Mouse (Mus musculus): ENCODE measurements around the gene Wwox. TPM values are rescaled to one million over a fixed set of nuclear protein-coding genes. Genes with fewer than 3 reads are reported as not detected.

The Wwox gene
- total RNA-seq, 2 experiments from 2014 or later: 7.4 to 8.1 TPM

- intact Hi-C loops (cut with DNase I): no loop called here
- DNase-seq: no peak
These were observed 606.3 kb downstream of the Wwox start for GRCm38 (mm10) chr8:115045746-115046145.

- intact Hi-C loops (cut with DNase I): no loop called here
- peak in 1 of 2 experiments; percentile 9 for DNase-seq
These were observed 607.0 kb downstream of the Wwox start for GRCm38 (mm10) chr8:115046496-115046895.

- intact Hi-C loops (cut with DNase I): no loop called here
- DNase-seq: no peak
These were observed 618.9 kb downstream of the Wwox start for GRCm38 (mm10) chr8:115058193-115058835.

- intact Hi-C loops (cut with DNase I): no loop called here
These were observed 624.2 kb downstream of the Wwox start for GRCm38 (mm10) chr8:115063623-115064022.

GRCm38 (mm10) chr8:115064691-115065090 lies 625.2 kb downstream of the Wwox start:
- intact Hi-C loops (cut with DNase I): no loop called here
- DNase-seq: no peak

More at GRCm38 (mm10) chr8:115063623-115064022, 624.2 kb downstream of the Wwox start:
- no peak for DNase-seq

GRCm38 (mm10) chr8:115065386-115065785 lies 625.9 kb downstream of the Wwox start:
- DNase-seq: no peak
- intact Hi-C loops (cut with DNase I): no loop called here

GRCm38 (mm10) chr8:115066550-115067058 lies 627.1 kb downstream of the Wwox start:
- no peak for DNase-seq
- intact Hi-C loops (cut with DNase I): no loop called here

- intact Hi-C loops (cut with DNase I): no loop called here
- DNase-seq: no peak
These were observed 629.3 kb downstream of the Wwox start for GRCm38 (mm10) chr8:115068723-115069122.

GRCm38 (mm10) chr8:115070225-115070624 lies 630.8 kb downstream of the Wwox start:
- DNase-seq: no peak
- intact Hi-C loops (cut with DNase I): no loop called here

- intact Hi-C loops (cut with DNase I): no loop called here
- no peak for DNase-seq
These were observed 631.8 kb downstream of the Wwox start for GRCm38 (mm10) chr8:115071231-115071630.

- intact Hi-C loops (cut with DNase I): no loop called here
- no peak for DNase-seq
These were observed 638.8 kb downstream of the Wwox start for GRCm38 (mm10) chr8:115078296-115078695.

GRCm38 (mm10) chr8:115081302-115082207 lies 642.1 kb downstream of the Wwox start:
- intact Hi-C loops (cut with DNase I): no loop called here
- DNase-seq: no peak

- no peak for DNase-seq
- intact Hi-C loops (cut with DNase I): no loop called here
These were observed 648.7 kb downstream of the Wwox start for GRCm38 (mm10) chr8:115088162-115088561.

- intact Hi-C loops (cut with DNase I): no loop called here
- no peak for DNase-seq
These were observed 650.3 kb downstream of the Wwox start for GRCm38 (mm10) chr8:115089744-115090143.

- intact Hi-C loops (cut with DNase I): no loop called here
- DNase-seq: no peak
These were observed 650.7 kb downstream of the Wwox start for GRCm38 (mm10) chr8:115090202-115090601.

- DNase-seq: peak; percentile 18 to 37
- intact Hi-C loops (cut with DNase I): loop anchor here (1.0 kb wide), 1 partner anchor 614 kb away; no protein-coding TSS in a partner anchor
These were observed 656.1 kb downstream of the Wwox start for GRCm38 (mm10) chr8:115095548-115095947.

- intact Hi-C loops (cut with DNase I): no loop called here
- DNase-seq: no peak
These were observed 658.6 kb downstream of the Wwox start for GRCm38 (mm10) chr8:115097988-115098562.

GRCm38 (mm10) chr8:115109309-115109708 lies 669.9 kb downstream of the Wwox start:
- intact Hi-C loops (cut with DNase I): no loop called here
- DNase-seq: no peak

- DNase-seq: no peak
These were observed 671.0 kb downstream of the Wwox start for GRCm38 (mm10) chr8:115110423-115110822.

GRCm38 (mm10) chr8:115112062-115112461 lies 672.6 kb downstream of the Wwox start:
- intact Hi-C loops (cut with DNase I): no loop called here

More at GRCm38 (mm10) chr8:115110423-115110822, 671.0 kb downstream of the Wwox start:
- intact Hi-C loops (cut with DNase I): no loop called here

GRCm38 (mm10) chr8:115114498-115114897 lies 675.0 kb downstream of the Wwox start:
- intact Hi-C loops (cut with DNase I): no loop called here

More at GRCm38 (mm10) chr8:115112062-115112461, 672.6 kb downstream of the Wwox start:
- no peak for DNase-seq

More at GRCm38 (mm10) chr8:115114498-115114897, 675.0 kb downstream of the Wwox start:
- DNase-seq: no peak

All from heart, postnatal 10 days (tissue).